Mouse (Mus musculus) layer of hippocampus, postnatal 36 days (tissue): Measurements from ENCODE around the gene Mrgprb3. TPM values are rescaled to one million over a fixed set of nuclear protein-coding genes. Genes with fewer than 3 reads are reported as not detected.

Source experiments
- DNase-seq, 2 experiments: peaks; one replicate each; pipeline ENCODE4 v3.0.0; 2022
- total RNA-seq, 2 experiments: library from RNA; stranded (reverse); gene quantifications; 2 replicates each; pipeline ENCODE4 v1.2.3; 2021

The Mrgprb3 gene
- total RNA-seq = not detected

GRCm38 (mm10) chr7:48643711-48644110 lies at the start of gene Mrgprb3:
Gene Mrgprb3 (minus strand): TSS chr7:48643811.
- no peak for DNase-seq

Other genes with a start within 250 kb of the Mrgprb3 start
- not detected for gene Mrgprb1, start 187.5 kb downstream of the Mrgprb3 start, total RNA-seq
- gene Mrgprx2, start 144.5 kb downstream of the Mrgprb3 start, total RNA-seq = not detected
- gene Mrgprb2, start 85.7 kb downstream of the Mrgprb3 start, total RNA-seq = not detected
- 10 to 100 TPM; 21.4 to 23.4 TPM for gene Zdhhc13, start 145.2 kb upstream of the Mrgprb3 start, total RNA-seq
- gene Csrp3, start 204.2 kb upstream of the Mrgprb3 start, total RNA-seq = not detected
- under 1 TPM; 0.17 to 0.30 TPM for gene E2f8, start 237.8 kb upstream of the Mrgprb3 start, total RNA-seq